In genomic region chrX:168325161-168325560, GRCm38 (mm10) we compare ENCODE assay signal across 13 mouse cellular contexts.
"Had no signal": no experiment of that assay in that cellular context is flagged by ENCODE, and none has a peak within 500 bp of the region (broad histone marks: within the 10 kb centered on the region; RNA-seq: fewer than 3 reads in every experiment).

No protein-coding gene starts in this region.

- DNase-seq: gastrocnemius, adult 2 months; gastrocnemius, postnatal 10 days; gastrocnemius, postnatal 25 days; heart, adult 18-20 months; heart, postnatal 10 days; heart, postnatal 4 days; kidney, adult 18-20 months; kidney, adult 8-10 months; kidney, postnatal 10 days; kidney, postnatal 25 days; kidney, postnatal 4 days; liver; liver, embryonic 13.5 days had no signal
